Mouse (Mus musculus) embryonic fibroblast, embryonic 13.5 days (primary cell): ENCODE measurements around the gene Nav2. TPM values are rescaled to one million over a fixed set of nuclear protein-coding genes. Genes with fewer than 3 reads are reported as not detected.

Experiments
- H3K27ac ChIP-seq: 2 replicates; pipeline ENCODE4 v1.5.1; 2012; ENCODE audit warnings: low read length, control low read depth, inconsistent platforms; ENCODE audit not compliant: insufficient read depth
- H3K4me1 ChIP-seq: 2 replicates; pipeline ENCODE4 v1.6.1; 2011; ENCODE audit warnings: low read length; ENCODE audit not compliant: control insufficient read depth, insufficient read depth
- H3K4me3 ChIP-seq: 2 replicates; pipeline ENCODE4 v1.5.1; 2011; ENCODE audit warnings: mild to moderate bottlenecking, control low read depth, low read length; ENCODE audit not compliant: insufficient read depth
- CTCF ChIP-seq: IDR thresholded peaks from 2 replicates; pipeline ENCODE4 v1.5.1; 2011; ENCODE audit warnings: mild to moderate bottlenecking, control low read depth, low read length, moderate library complexity, borderline replicate concordance; ENCODE audit not compliant: insufficient read depth
- POLR2A ChIP-seq: IDR thresholded peaks from 2 replicates; pipeline ENCODE4 v1.6.1; 2011; ENCODE audit warnings: low read depth, mild to moderate bottlenecking, control low read depth, low read length, moderate library complexity
- polyA plus RNA-seq: library from polyadenylated mRNA; stranded (reverse); fragments of >200 nt; gene quantifications from 2 replicates; pipeline ENCODE4 v1.2.4, GENCODE M21; 2011; ENCODE audit warnings: low read depth; ENCODE audit not compliant: missing spikeins, insufficient read length

The Nav2 gene
- polyA plus RNA-seq, 1 experiment, result 18.7 TPM

GRCm38 (mm10) chr7:49426060-49426459 is 517.5 kb downstream of the Nav2 start:
- H3K27ac ChIP-seq, result no peak overlapping the region
- TF ChIP-seq POLR2A (no peak), CTCF (peak; percentile 76; the same call in 1 of the 2 replicates)
- H3K4me3 ChIP-seq, result no peak overlapping the region
- no peaks in the 10 kb centered on the region for H3K4me1 ChIP-seq

GRCm38 (mm10) chr7:49427843-49428242 is 519.3 kb downstream of the Nav2 start:
- H3K4me1 ChIP-seq, result no peaks in the 10 kb centered on the region
- H3K4me3 ChIP-seq, result no peak overlapping the region
- no peak overlapping the region for H3K27ac ChIP-seq
- TF ChIP-seq POLR2A (no peak), CTCF (peak; percentile 73)

- no peak overlapping the region for H3K27ac ChIP-seq
Observed at GRCm38 (mm10) chr7:49428947-49429346, 520.4 kb downstream of the Nav2 start.

DNA sequence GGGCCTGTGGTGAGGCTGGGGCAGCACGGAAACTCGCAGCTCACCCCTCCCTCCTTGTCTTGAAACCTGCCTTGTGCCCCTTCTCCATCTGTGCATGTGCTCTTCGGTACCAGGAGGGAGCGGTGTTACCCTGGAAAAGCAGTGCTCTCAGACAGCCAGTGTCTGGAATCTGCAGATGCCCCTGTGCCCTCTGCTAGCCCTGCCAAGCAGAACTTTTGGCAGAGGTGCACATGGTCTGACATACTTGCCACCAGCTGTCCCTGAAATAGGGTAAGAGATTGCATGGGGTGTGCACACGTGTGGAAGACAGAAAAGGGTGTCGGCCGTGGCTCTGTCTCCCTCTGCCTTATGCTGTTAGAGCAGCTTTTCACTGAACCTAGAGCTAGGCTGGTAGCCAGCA is 522.3 kb downstream of the Nav2 start:
- Histone ChIP-seq H3K4me3 (no peak overlapping the region), H3K4me1 (no peaks in the 10 kb centered on the region), H3K27ac (no peak overlapping the region)
- TF ChIP-seq POLR2A, result no peak
- TF ChIP-seq CTCF, result no peak

More at GRCm38 (mm10) chr7:49428947-49429346, 520.4 kb downstream of the Nav2 start:
- H3K4me1 ChIP-seq, result no peaks in the 10 kb centered on the region
- no peak overlapping the region for H3K4me3 ChIP-seq
- no peak for TF ChIP-seq POLR2A
- no peak for TF ChIP-seq CTCF

DNA sequence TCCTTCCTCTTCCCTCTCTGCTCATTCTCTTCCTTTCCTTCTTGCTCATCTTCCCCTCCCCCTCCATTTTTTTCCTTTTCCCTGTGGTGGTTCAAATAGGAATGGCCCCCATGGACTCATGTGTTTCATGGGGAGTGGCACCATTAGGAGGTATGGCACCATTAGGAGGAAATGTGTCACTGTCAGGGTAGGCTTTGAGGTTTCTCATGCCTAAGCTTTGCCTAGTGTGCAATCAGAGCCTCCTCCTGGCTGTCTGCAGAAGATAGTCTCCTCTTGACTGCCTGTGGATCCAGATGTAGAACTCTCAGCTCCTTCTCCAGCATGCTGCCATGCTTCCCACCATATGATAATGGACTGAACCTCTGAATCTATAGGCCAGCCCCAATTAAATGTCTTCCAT is 525.4 kb downstream of the Nav2 start:
- no peak overlapping the region for H3K27ac ChIP-seq
- TF ChIP-seq POLR2A (no peak), CTCF (no peak)
- peaks cover 5% of the 10 kb centered on the region for H3K4me1 ChIP-seq
- no peak overlapping the region for H3K4me3 ChIP-seq

DNA sequence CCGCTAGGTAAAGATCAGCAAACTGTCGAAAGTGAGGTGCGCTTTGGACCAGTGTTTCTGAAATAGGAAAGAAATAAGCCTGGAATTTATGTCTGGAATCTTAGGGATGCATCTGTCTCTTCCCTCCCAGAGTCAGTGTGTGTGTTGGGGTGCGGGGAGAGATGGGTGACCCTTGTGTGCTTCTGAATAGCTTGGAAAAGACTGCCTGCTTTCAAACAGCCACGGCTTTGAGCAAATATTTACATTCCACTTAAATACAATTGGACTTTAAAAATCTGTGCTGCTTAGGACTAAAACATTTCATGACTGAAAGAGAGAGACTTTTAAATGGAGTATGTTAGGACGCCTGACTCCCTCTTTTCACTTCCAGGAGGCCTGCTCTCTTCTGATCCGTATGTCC is 528.0 kb downstream of the Nav2 start:
- H3K27ac ChIP-seq, result no peak overlapping the region

GRCm38 (mm10) chr7:49437901-49438300 is 529.4 kb downstream of the Nav2 start:
- TF ChIP-seq CTCF, result no peak
- no peak for TF ChIP-seq POLR2A
- Histone ChIP-seq H3K27ac (peak overlapping the region; percentile 49), H3K4me1 (peaks cover 5% of the 10 kb centered on the region), H3K4me3 (no peak overlapping the region)

More for the DNA sequence above, 528.0 kb downstream of the Nav2 start:
- no peak overlapping the region for H3K4me3 ChIP-seq
- peaks cover 5% of the 10 kb centered on the region for H3K4me1 ChIP-seq
- TF ChIP-seq CTCF, result no peak

DNA sequence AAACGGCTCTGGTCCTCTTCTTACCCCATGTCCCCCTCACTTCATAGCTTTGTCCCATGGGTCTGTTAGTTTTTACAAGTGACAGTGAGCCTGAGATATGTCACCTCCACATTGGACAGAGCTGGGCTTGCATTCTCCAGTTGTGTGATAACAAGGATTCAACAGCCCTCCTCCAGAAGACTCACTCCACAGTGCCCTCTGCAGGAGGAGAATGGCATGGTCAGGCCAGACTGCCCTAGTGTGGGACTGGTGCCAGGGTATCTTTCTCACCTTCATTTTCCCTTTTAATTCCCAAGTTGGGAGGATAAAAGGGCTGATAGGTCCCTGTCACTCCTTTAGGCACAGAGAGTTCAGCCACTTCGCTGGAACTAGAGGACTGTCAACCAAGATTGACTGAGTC is 530.6 kb downstream of the Nav2 start:
- peak; percentile 28; the same call in 1 of the 2 replicates for TF ChIP-seq CTCF
- no peak for TF ChIP-seq POLR2A
- Histone ChIP-seq H3K4me3 (no peak overlapping the region), H3K4me1 (peaks cover 5% of the 10 kb centered on the region), H3K27ac (no peak overlapping the region)

GRCm38 (mm10) chr7:49440333-49440969 is 531.9 kb downstream of the Nav2 start:
- peaks cover 5% of the 10 kb centered on the region for H3K4me1 ChIP-seq
- TF ChIP-seq POLR2A, result no peak
- TF ChIP-seq CTCF, result no peak
- no peak overlapping the region for H3K4me3 ChIP-seq
- no peak overlapping the region for H3K27ac ChIP-seq

GRCm38 (mm10) chr7:49442174-49442573 is 533.7 kb downstream of the Nav2 start:
- no peak overlapping the region for H3K4me3 ChIP-seq
- no peak for TF ChIP-seq POLR2A
- TF ChIP-seq CTCF, result no peak
- no peak overlapping the region for H3K27ac ChIP-seq
- H3K4me1 ChIP-seq, result peaks cover 8% of the 10 kb centered on the region
